Mouse (Mus musculus) forebrain, embryonic 13.5 days (tissue): ENCODE results near the gene Uprt. TPM values are rescaled to one million over a fixed set of nuclear protein-coding genes. Genes with fewer than 3 reads are reported as not detected.

Experiments
- ATAC-seq: fragments of 200-750 bp; cut with Nextera tagmentation; 2 replicates; pipeline ENCODE4 v1.8.0; 2017
- H3K27ac ChIP-seq: fragments of 300-500 bp; sonication (generic); 2 replicates; pipeline ENCODE4 v1.5.1; 2015; ENCODE audit warnings: inconsistent platforms, mild to moderate bottlenecking, moderate library complexity
- H3K27me3 ChIP-seq: fragments of 300-500 bp; sonication (generic); 2 replicates; pipeline ENCODE4 v1.6.1; 2015; ENCODE audit warnings: mild to moderate bottlenecking, inconsistent platforms
- H3K36me3 ChIP-seq: fragments of 300-500 bp; sonication (generic); 2 replicates; pipeline ENCODE4 v1.6.1; 2015; ENCODE audit warnings: mild to moderate bottlenecking, inconsistent platforms; ENCODE audit not compliant: poor library complexity, severe bottlenecking
- H3K4me1 ChIP-seq: fragments of 300-500 bp; sonication (generic); 2 replicates; pipeline ENCODE4 v1.6.1; 2015; ENCODE audit warnings: inconsistent platforms
- H3K4me2 ChIP-seq: fragments of 300-500 bp; sonication (generic); 2 replicates; pipeline ENCODE4 v1.6.1; 2015; ENCODE audit warnings: inconsistent platforms, mild to moderate bottlenecking, moderate library complexity
- H3K4me3 ChIP-seq: fragments of 300-500 bp; sonication (generic); 2 replicates; pipeline ENCODE4 v1.5.1; 2015; ENCODE audit warnings: mild to moderate bottlenecking, inconsistent platforms
- H3K9ac ChIP-seq: fragments of 300-500 bp; sonication (generic); 2 replicates; pipeline ENCODE4 v1.6.1; 2015; ENCODE audit warnings: mild to moderate bottlenecking, inconsistent platforms
- H3K9me3 ChIP-seq: fragments of 300-500 bp; sonication (generic); replicated peaks from 2 replicates; pipeline ENCODE4 v1.6.1; 2016; ENCODE audit warnings: inconsistent platforms
- WGBS: fragments of 180-500 bp; shearing (Covaris S2); methylation state at CpG from one replicate; pipeline ENCODE4 v1.1.7; 2015; 5-methylcytosine and 5-hydroxymethylcytosine counted together
- polyA plus RNA-seq: library from polyadenylated mRNA; unstranded; fragments of >200 nt; fragmentation: Nextera tagmentation; extraction: Ambion mirVana; gene quantifications from 2 replicates; pipeline ENCODE4 v1.2.1, GENCODE M21; 2015

Uprt gene
- polyA plus RNA-seq = 1.4 and 1.6 TPM in 2 replicates

DNA sequence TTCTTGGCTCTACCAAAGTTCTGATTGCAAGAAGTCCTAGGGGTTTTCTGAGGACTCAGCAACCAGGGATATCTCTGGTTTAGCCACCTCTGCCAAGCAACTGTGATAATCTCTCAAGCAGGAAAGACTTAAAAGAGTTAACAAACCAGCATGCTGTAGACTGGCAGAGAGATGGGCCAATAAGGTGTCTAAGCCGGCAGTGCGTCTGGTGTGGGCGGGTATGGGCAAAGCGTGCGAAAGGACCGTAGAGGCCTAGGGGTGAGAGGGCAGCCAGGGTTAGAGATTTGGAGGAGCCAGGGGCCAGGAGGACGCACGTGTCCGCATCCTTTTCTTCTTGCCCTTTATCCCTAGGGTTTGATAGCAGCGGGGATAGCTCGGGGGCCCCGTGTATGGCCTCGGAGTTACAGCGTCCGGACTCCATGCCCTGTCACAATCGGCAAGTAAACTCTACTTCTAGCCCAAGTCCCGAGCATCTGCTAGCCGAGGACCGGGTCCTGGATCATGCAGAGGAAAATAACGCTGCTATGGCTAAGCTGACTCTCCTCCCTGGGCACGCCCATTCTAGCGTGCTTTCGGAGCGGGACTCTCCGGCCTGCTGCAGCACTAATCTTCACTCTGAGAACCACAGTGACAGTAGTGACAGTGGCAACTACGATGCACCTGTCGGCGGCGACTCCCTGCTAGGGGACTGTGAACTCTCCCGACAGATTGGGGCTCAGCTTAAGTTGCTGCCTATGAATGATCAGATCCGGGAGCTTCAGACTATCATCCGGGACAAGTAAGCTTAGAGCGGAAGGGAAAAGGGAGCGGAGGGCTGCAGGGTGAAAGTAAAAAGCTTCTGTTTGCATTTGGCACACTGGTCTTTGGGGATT is at the start of gene Uprt:
TSS of gene Uprt (plus strand) at position 247 of the 872 bp plus-strand sequence.
- ATAC-seq = peak; percentile 99
- H3K27me3 ChIP-seq = 0 out of 2 replicates have a peak, but pooled peaks cover 4% of the 10 kb centered on the region
- H3K4me3 ChIP-seq = peak within 1 kb of the TSS; percentile 56
- H3K27ac ChIP-seq = peak within 1 kb of the TSS; percentile 63
- peak within 1 kb of the TSS; percentile 65 for H3K9ac ChIP-seq
- no peaks in the 10 kb centered on the region for H3K9me3 ChIP-seq
- WGBS = 32% methylated on average over 34 of the region's 34 CpGs
- H3K36me3 ChIP-seq = no peaks in the 10 kb centered on the region
- peak within 1 kb of the TSS; percentile 58 for H3K4me2 ChIP-seq
- no peaks in the 10 kb centered on the region for H3K4me1 ChIP-seq

DNA sequence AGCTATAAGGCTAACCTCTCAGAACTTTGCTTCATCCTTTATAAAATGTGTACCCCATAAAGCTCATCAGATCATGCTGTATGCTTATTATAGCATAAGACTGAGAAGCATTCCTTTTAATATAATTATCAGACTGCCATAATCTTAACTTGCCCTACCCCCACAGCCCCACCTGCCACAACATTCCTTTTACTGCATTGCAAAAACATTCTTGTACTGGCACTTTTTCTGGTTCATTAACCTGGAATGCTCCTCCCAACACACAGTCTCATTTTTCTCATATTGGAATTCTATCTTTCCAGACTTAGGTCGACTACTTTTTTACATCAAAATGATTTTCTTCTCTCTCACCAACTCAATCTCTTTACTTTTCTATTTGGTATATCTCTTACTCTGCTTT is 49.2 kb upstream of the Uprt start:
- no peak overlapping the region for H3K27ac ChIP-seq
- H3K9ac ChIP-seq = no peak overlapping the region
- H3K36me3 ChIP-seq = no peaks in the 10 kb centered on the region
- H3K9me3 ChIP-seq = no peaks in the 10 kb centered on the region
- 31% methylated on average over 1 of the region's 1 CpGs for WGBS
- ATAC-seq = no peak
- H3K4me2 ChIP-seq = no peak overlapping the region
- H3K4me3 ChIP-seq = no peak overlapping the region
- peaks cover 2% of the 10 kb centered on the region; the same call in 1 of the 2 replicates for H3K27me3 ChIP-seq
- no peaks in the 10 kb centered on the region for H3K4me1 ChIP-seq

DNA sequence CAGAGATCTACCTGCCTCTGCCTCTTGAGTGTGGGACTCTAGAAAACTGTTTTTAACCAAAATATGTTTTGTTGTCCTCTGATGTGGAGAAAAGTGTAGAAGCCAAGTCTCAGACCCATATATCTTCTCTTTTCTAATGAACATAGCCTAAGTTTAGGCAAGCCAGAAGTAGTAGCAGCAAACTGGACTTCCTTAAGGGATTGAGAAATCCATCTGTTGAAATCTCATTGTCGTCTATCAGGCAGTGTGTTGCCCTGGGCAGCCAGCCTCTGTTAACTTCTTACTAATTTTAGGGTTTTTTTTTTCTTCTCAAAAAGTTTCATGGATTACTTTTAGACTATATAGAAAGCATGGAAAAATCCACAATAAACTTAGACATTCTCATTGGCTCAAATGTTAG is 30.2 kb upstream of the Uprt start:
- no peak overlapping the region for H3K4me3 ChIP-seq
- H3K36me3 ChIP-seq = no peaks in the 10 kb centered on the region
- no peak overlapping the region for H3K4me2 ChIP-seq
- 89% methylated on average over 1 of the region's 1 CpGs for WGBS
- no peak for ATAC-seq
- no peak overlapping the region for H3K27ac ChIP-seq
- no peaks in the 10 kb centered on the region for H3K9me3 ChIP-seq
- H3K4me1 ChIP-seq = no peaks in the 10 kb centered on the region
- H3K27me3 ChIP-seq = peaks cover 6% of the 10 kb centered on the region; the same call in 1 of the 2 replicates
- H3K9ac ChIP-seq = no peak overlapping the region

DNA sequence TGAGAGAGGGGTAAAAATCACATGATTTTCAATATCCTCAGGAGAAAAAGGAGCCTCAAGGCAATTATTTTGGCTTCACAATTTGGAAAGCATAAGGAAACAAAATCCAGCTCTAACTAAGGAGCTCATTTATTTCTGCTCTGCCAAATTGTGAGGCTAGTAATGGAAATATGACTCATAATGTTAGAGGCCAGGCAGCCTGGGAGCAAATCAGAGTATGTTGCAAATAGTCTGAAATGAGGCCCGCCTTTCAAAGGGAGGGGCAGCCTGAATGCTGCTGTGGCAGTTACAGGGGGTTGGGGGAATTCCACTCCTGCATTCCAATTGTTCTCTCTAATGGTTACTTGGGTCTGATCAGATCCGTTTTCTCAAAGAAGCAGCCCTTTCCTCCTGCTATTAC is 20.9 kb upstream of the Uprt start:
- H3K4me1 ChIP-seq = no peaks in the 10 kb centered on the region
- no peak overlapping the region for H3K4me3 ChIP-seq
- no peaks in the 10 kb centered on the region for H3K27me3 ChIP-seq
- no peak for ATAC-seq
- no peaks in the 10 kb centered on the region for H3K36me3 ChIP-seq
- H3K4me2 ChIP-seq = no peak overlapping the region
- H3K9ac ChIP-seq = no peak overlapping the region
- no peak overlapping the region for H3K27ac ChIP-seq
- H3K9me3 ChIP-seq = no peaks in the 10 kb centered on the region
- WGBS = 28% methylated on average over 2 of the region's 2 CpGs

DNA sequence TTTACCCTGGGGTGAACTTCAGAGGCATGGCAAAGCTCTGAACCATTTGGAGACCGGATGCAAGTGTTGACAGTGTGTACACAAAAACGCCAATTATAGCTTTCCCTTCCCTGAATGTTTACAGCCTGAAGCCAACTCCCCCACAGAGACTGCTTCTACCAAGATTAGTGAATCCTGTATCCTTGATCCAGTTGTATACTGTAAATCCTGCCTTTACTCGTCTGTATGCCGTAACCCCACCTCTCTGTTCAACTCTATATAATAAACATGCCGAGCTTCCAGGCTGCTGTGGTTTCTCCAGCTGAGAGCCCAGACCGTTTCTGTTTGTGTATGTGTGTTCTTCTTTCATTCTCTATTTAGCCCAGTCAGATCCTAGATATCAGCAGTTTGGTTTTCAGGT is 18.2 kb upstream of the Uprt start:
- Histone ChIP-seq H3K27me3 (no peaks in the 10 kb centered on the region), H3K4me3 (no peak overlapping the region), H3K27ac (no peak overlapping the region), H3K9me3 (no peaks in the 10 kb centered on the region), H3K4me1 (no peaks in the 10 kb centered on the region), H3K9ac (no peak overlapping the region), H3K4me2 (no peak overlapping the region), H3K36me3 (no peaks in the 10 kb centered on the region)
- ATAC-seq = no peak
- 77% methylated on average over 6 of the region's 6 CpGs for WGBS

DNA sequence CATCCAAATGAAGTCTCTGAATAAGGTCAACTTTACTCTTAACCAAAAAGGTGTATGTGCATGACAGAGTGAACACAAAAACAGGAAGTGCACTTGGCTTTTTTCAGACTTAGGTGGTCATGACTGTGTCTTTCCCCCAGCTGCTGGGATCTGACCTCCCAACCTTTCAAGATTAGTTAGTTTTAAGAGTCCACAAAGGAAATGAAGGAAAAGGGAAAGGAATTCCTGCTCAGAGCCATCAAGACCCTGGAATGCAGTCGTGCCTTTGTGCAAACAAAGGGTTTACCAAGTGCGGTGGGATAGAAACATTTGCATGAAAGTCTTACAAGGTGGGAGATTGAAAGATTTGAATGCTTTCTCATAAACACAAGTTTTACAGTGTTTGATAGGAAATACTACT is 4.6 kb upstream of the Uprt start:
- 19% methylated on average over 2 of the region's 2 CpGs for WGBS
- ATAC-seq = no peak

DNA sequence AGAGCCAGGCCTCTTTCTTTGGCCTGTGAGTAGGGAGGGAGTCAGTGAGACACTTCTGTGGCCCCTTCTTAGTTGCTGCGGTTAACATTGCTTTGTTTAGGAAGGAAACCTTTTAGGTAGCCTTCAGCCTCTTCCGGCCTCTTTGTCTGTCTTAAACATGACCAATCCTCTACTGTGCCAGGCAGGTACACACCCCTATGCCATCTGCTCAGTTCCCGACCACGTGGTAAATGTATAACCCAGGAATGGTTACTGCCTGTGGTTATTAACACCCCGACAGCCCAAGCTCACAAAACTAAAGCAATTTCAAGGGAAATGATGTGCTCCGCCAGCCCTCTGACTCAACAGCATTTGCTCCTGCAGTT is 808 bp downstream of the Uprt start:
- H3K36me3 ChIP-seq = no peaks in the 10 kb centered on the region
- H3K27me3 ChIP-seq = 0 out of 2 replicates have a peak, but pooled peaks cover 2% of the 10 kb centered on the region
- H3K9ac ChIP-seq = peak overlapping the region; percentile 65
- no peaks in the 10 kb centered on the region for H3K4me1 ChIP-seq
- peak; percentile 82 for ATAC-seq
- WGBS = 26% methylated on average over 6 of the region's 6 CpGs
- H3K27ac ChIP-seq = peak overlapping the region; percentile 63
- H3K4me2 ChIP-seq = peak overlapping the region; percentile 58
- H3K4me3 ChIP-seq = peak overlapping the region; percentile 56
- H3K9me3 ChIP-seq = no peaks in the 10 kb centered on the region

More for the DNA sequence above, 4.6 kb upstream of the Uprt start:
- H3K36me3 ChIP-seq = no peaks in the 10 kb centered on the region
- no peak overlapping the region for H3K27ac ChIP-seq
- H3K4me3 ChIP-seq = no peak overlapping the region
- no peak overlapping the region for H3K9ac ChIP-seq
- no peak overlapping the region for H3K4me2 ChIP-seq
- no peaks in the 10 kb centered on the region for H3K9me3 ChIP-seq
- peaks cover 11% of the 10 kb centered on the region; the same call in 1 of the 2 replicates for H3K27me3 ChIP-seq
- no peaks in the 10 kb centered on the region for H3K4me1 ChIP-seq

DNA sequence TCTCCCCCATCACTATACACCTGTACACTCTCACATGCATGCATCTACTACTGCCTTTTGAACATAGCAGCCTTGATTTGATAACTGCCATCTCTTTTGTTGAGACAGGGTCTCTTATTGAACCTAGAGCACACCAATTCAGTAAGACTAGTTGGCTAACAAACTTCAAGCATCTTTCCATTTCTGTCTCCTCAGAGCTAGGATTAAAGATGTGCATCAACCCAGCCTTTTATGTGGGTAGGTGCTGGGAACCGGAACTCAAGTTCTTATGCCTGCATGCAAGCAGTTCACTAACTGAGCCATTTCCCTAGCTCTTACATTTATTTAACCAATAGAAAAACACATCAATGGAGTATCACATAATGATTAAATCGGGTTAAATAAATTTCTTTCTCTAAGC is 3.0 kb downstream of the Uprt start:
- no peak overlapping the region for H3K4me3 ChIP-seq
- H3K4me2 ChIP-seq = no peak overlapping the region
- ATAC-seq = no peak
- no peaks in the 10 kb centered on the region for H3K4me1 ChIP-seq
- H3K9me3 ChIP-seq = no peaks in the 10 kb centered on the region
- H3K36me3 ChIP-seq = no peaks in the 10 kb centered on the region
- no peak overlapping the region for H3K9ac ChIP-seq
- 86% methylated on average over 2 of the region's 2 CpGs for WGBS
- no peaks in the 10 kb centered on the region; the same call in 1 of the 2 replicates for H3K27me3 ChIP-seq
- no peak overlapping the region for H3K27ac ChIP-seq

DNA sequence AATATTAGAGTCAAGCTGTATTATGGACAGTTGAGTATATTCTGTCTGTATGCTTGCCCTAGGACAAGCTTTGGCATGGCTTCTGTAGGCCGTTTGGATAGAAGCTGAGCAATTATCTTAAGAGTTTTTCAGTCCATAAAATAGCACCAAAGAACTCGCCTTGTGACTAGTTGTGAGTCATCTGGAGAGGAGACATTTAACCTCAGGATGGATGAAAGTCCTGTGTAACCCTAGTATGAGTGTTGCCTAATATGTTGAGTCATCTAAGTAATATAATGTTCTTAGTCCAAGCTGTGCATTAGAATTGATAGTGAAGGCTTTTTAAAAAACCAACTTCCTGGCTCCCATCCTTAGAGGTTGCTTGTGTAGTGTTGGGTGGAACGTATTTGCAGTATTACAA is 5.4 kb downstream of the Uprt start:
- H3K4me1 ChIP-seq = no peaks in the 10 kb centered on the region
- ATAC-seq = no peak
- H3K4me3 ChIP-seq = no peak overlapping the region
- 80% methylated on average over 3 of the region's 3 CpGs for WGBS
- H3K27ac ChIP-seq = no peak overlapping the region
- no peaks in the 10 kb centered on the region for H3K36me3 ChIP-seq
- H3K9ac ChIP-seq = no peak overlapping the region
- no peak overlapping the region for H3K4me2 ChIP-seq
- H3K9me3 ChIP-seq = no peaks in the 10 kb centered on the region
- no peaks in the 10 kb centered on the region; the same call in 1 of the 2 replicates for H3K27me3 ChIP-seq

DNA sequence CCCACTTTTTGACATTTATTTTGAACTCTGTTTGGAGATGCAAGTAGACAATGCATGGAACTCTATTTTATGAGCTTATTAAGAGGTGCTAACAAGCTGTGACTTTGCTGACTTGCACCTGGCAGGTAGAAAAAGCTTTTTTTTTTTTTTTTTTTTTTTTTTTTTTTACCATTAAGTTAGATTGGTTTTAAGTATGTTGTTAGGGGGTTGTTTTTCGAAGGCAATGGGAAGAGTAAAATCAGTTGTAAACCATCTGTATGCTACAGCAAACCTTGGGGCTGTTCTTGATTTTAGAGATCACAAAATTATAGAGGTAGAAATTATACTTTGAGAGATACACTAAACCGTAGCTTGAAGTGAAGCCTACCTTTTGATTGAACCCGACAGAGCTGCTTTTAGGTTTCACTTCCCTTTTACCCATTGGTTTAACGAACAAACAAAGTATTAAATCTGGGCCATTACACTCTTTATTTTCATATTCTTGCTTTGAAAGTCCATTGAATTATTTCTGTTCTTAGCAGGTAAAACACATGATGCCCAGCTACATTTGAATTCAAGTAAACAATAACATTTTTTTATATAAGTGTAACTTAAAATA is 6.4 kb downstream of the Uprt start:
- ATAC-seq = no peak
- no peaks in the 10 kb centered on the region; the same call in 1 of the 2 replicates for H3K27me3 ChIP-seq
- no peak overlapping the region for H3K9ac ChIP-seq
- H3K36me3 ChIP-seq = no peaks in the 10 kb centered on the region
- no peaks in the 10 kb centered on the region for H3K9me3 ChIP-seq
- no peak overlapping the region for H3K4me2 ChIP-seq
- H3K4me1 ChIP-seq = no peaks in the 10 kb centered on the region
- H3K4me3 ChIP-seq = no peak overlapping the region
- H3K27ac ChIP-seq = no peak overlapping the region
- WGBS = 77% methylated on average over 4 of the region's 4 CpGs

DNA sequence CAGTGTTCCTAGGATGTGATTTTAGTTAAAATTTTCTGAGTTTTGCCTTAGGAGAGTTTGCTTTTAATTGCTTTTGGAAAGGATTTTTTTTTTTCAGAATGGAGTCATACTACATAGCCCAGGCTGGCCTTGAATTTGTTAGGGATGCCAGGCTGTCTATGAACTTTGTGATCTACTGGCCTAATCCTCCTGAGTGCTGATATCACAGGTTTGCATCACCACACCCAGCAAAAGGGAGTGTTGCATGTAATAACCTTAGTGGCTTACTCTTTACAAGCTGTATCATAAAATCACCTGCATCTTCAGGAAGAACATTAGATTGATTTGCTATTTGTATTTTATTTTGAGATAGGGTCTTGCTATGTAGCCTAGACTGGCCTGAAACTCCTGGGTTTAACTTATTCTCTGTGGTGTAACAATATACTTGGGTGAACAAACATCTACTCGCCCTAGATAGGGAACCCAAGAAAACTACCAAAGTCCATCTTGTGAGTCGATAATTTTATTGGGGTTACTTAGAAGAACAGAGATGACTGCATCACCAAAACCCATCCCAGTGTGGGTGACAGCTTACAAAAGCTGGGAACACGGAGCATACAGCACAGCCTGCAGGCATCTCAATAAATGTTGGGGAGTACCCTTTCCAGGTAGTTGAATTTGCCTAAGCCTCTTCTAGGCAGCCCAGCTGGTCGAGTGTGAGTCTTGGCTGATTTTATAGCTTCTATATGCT is 7.2 kb downstream of the Uprt start:
- 68% methylated on average over 4 of the region's 4 CpGs for WGBS
- Histone ChIP-seq H3K4me3 (no peak overlapping the region), H3K9ac (no peak overlapping the region), H3K27ac (no peak overlapping the region), H3K36me3 (no peaks in the 10 kb centered on the region), H3K4me1 (no peaks in the 10 kb centered on the region), H3K4me2 (no peak overlapping the region), H3K27me3 (no peaks in the 10 kb centered on the region; the same call in 1 of the 2 replicates), H3K9me3 (no peaks in the 10 kb centered on the region)
- ATAC-seq = no peak

DNA sequence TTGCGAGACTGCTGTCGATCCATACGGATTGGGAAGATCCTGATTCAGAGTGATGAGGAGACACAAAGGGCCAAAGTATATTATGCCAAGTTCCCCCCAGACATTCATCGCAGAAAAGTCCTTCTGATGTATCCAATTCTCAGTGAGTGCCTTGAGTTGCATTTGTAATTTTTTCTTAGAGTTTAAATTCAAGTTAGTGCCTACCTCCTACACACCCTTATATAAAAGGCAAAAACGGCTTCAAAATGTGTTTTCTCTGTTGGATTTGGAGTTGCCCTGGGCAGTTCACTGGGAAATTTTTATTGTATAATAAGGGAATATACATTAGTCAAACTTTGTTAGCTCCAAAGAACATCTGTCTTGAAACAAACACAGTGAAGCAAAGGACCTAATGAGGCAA is 19.1 kb downstream of the Uprt start:
- Histone ChIP-seq H3K4me2 (no peak overlapping the region), H3K27me3 (peaks cover 22% of the 10 kb centered on the region; the same call in 1 of the 2 replicates), H3K9ac (no peak overlapping the region), H3K4me1 (no peaks in the 10 kb centered on the region), H3K9me3 (no peaks in the 10 kb centered on the region), H3K36me3 (0 out of 2 replicates have a peak, but pooled peaks cover 1% of the 10 kb centered on the region), H3K27ac (no peak overlapping the region), H3K4me3 (no peak overlapping the region)
- 61% methylated on average over 5 of the region's 5 CpGs for WGBS
- ATAC-seq = no peak
